Comparison of ENCODE assay signal across 20 mouse cellular contexts in genomic region chr7:69133441-69133840, GRCm38 (mm10).
A peak's percentile ranks its signal among the peaks of the same experiment; 100 is the strongest.
DNase-seq lines count a peak whose midpoint lies in the region.
"Had no signal": no experiment of that assay in that cellular context is flagged by ENCODE, and none has a peak within 500 bp of the region (broad histone marks: within the 10 kb centered on the region; RNA-seq: fewer than 3 reads in every experiment).

No protein-coding gene starts in this region.

- peak; percentile 2 to 10 for DNase-seq in cerebellum, postnatal 10 days
- DNase-seq in cerebellum, postnatal 4 days (ENCODE audit: low spot score in 2 of 2) = no peak
- peak; percentile 3 to 4 for DNase-seq in left cerebral cortex, postnatal 14 days (ENCODE audit: low spot score in 2 of 2)
- no peak for DNase-seq in left cerebral cortex, postnatal 36 days (ENCODE audit: low spot score in 2 of 2)
- peak; percentile 24 for DNase-seq in layer of hippocampus, adult 11-12 months (ENCODE audit: low spot score)
- DNase-seq in layer of hippocampus, adult 9-11 months = peak; percentile 68
- DNase-seq in adipocyte (ENCODE audit: low spot score) = no peak
- DNase-seq in spleen, postnatal 14 days (ENCODE audit: low spot score in 2 of 2) = no peak
- DNase-seq: adrenal gland, adult 8-10 months; cerebellum, adult 11 months; cerebellum, adult 9-10 months; gastrocnemius, postnatal 25 days; heart, adult 11 months; heart, postnatal 4 days; kidney, adult 2 months; kidney, postnatal 4 days; lung, postnatal 4 days; right cerebral cortex, adult 18-20 months; thymus, adult 18-20 months; thymus, postnatal 25 days had no signal

- intact Hi-C loops in left cerebral cortex, postnatal 14 days (cut with DNase I) = no loop called here
- intact Hi-C loops in left cerebral cortex, postnatal 36 days (cut with DNase I) = no loop called here

Comparison
In these comparisons a context has a peak if more than half of its experiments do, and no peak if none do; other contexts are left out.
1. DNase-seq: peak in cerebellum, postnatal 10 days (2 of 2), left cerebral cortex, postnatal 14 days (2 of 2), layer of hippocampus, adult 11-12 months (single experiment) and layer of hippocampus, adult 9-11 months (single experiment); none in cerebellum, postnatal 4 days (0 of 2), left cerebral cortex, postnatal 36 days (0 of 2), adipocyte (single experiment) and spleen, postnatal 14 days (0 of 2).